Mouse (Mus musculus) embryonic facial prominence, embryonic 15.5 days (tissue): ENCODE data around the gene Ube2d1. TPM values are rescaled to one million over a fixed set of nuclear protein-coding genes. Genes with fewer than 3 reads are reported as not detected.

Source experiments
- ATAC-seq: fragments of 200-750 bp; cut with Nextera tagmentation; 2 replicates; pipeline ENCODE4 v1.8.0; 2017; ENCODE audit warnings: low read depth, moderate TSS enrichment; ENCODE audit not compliant: insufficient number of reproducible peaks, low FRiP score, low TSS enrichment
- H3K27ac ChIP-seq: fragments of 300-500 bp; sonication (generic); replicated peaks from 2 replicates; pipeline ENCODE4 v1.5.1; 2015; ENCODE audit warnings: mild to moderate bottlenecking, inconsistent platforms
- H3K27me3 ChIP-seq: fragments of 300-500 bp; sonication (generic); 2 replicates; pipeline ENCODE4 v1.6.1; 2015; ENCODE audit warnings: inconsistent platforms
- H3K36me3 ChIP-seq: fragments of 300-500 bp; sonication (generic); 2 replicates; pipeline ENCODE4 v1.6.1; 2015; ENCODE audit warnings: mild to moderate bottlenecking, inconsistent platforms
- H3K4me1 ChIP-seq: fragments of 300-500 bp; sonication (generic); 2 replicates; pipeline ENCODE4 v1.6.1; 2015; ENCODE audit warnings: inconsistent platforms
- H3K4me2 ChIP-seq: fragments of 300-500 bp; sonication (generic); replicated peaks from 2 replicates; pipeline ENCODE4 v1.6.1; 2015; ENCODE audit warnings: mild to moderate bottlenecking, inconsistent platforms
- H3K4me3 ChIP-seq: fragments of 300-500 bp; sonication (generic); replicated peaks from 2 replicates; pipeline ENCODE4 v1.5.1; 2015; ENCODE audit warnings: mild to moderate bottlenecking, inconsistent platforms
- H3K9ac ChIP-seq: fragments of 300-500 bp; sonication (generic); 2 replicates; pipeline ENCODE4 v1.6.1; 2015; ENCODE audit warnings: inconsistent platforms
- H3K9me3 ChIP-seq: fragments of 300-500 bp; sonication (generic); replicated peaks from 2 replicates; pipeline ENCODE4 v1.6.1; 2016; ENCODE audit warnings: inconsistent platforms
- WGBS: fragments of 180-500 bp; shearing (Covaris S2); methylation state at CpG from one replicate; pipeline ENCODE4 v1.1.7; 2015; 5-methylcytosine and 5-hydroxymethylcytosine counted together
- polyA plus RNA-seq: library from polyadenylated mRNA; unstranded; fragments of >200 nt; fragmentation: Nextera tagmentation; extraction: Ambion mirVana; gene quantifications from 2 replicates; pipeline ENCODE4 v1.2.1, GENCODE M21; 2015

Gene Ube2d1
- polyA plus RNA-seq, 1 experiment from 2014 or later, result 61.5 TPM

GRCm38 (mm10) chr10:71291179-71291661 is 6.2 kb upstream of the Ube2d1 start:
- WGBS, result 10% methylated on average over 3 of the region's 3 CpGs
- H3K9me3 ChIP-seq, result no peaks in the 10 kb centered on the region
- peaks cover 4% of the 10 kb centered on the region; the same call in 1 of the 2 replicates for H3K4me1 ChIP-seq
- H3K27ac ChIP-seq, result no peak overlapping the region
- no peak overlapping the region for H3K4me3 ChIP-seq
- no peak overlapping the region for H3K4me2 ChIP-seq
- H3K36me3 ChIP-seq, result no peaks in the 10 kb centered on the region
- ATAC-seq, result no peak
- H3K27me3 ChIP-seq, result peaks cover 3% of the 10 kb centered on the region
- H3K9ac ChIP-seq, result no peak overlapping the region

DNA sequence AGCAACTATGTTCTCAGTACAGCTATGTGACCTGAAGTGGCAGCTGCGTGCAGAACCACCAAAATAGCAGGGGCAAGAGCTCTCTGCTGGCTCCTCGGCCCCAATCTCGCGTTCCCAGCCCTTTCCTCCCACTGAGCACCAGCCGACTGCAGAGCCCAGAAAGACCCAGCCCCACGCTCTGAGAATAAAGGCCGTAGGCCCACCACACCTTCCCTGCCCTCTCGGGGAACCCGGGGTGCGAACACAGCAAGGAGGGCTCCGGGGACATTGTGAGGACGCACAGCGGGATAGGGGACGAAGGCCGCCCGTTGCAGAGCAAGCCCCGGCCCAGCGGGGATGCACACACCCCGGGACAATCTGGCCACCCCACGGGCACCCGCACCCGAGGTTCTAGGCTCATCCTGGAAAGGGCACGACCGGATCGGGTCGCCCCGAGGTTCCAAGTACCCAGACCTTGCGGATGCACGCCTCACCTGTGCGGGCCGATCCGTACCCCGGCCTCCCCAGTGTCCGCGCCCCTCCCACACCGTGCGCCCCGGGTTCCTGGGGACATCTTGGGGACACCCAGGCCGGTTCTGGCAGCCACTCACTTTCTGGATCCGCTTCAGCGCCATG is 444 bp downstream of the Ube2d1 start:
- no peaks in the 10 kb centered on the region; the same call in 1 of the 2 replicates for H3K27me3 ChIP-seq
- under 1% methylated on average over 41 of the region's 41 CpGs for WGBS
- H3K9ac ChIP-seq, result peak overlapping the region; percentile 77
- H3K4me3 ChIP-seq, result peak overlapping the region; percentile 91
- peaks cover 10% of the 10 kb centered on the region; the same call in 1 of the 2 replicates for H3K4me1 ChIP-seq
- H3K36me3 ChIP-seq, result no peaks in the 10 kb centered on the region
- H3K9me3 ChIP-seq, result no peaks in the 10 kb centered on the region
- H3K4me2 ChIP-seq, result peak overlapping the region; percentile 68
- ATAC-seq, result peak; percentile 74
- peak overlapping the region; percentile 56 for H3K27ac ChIP-seq

- Histone ChIP-seq H3K27me3 (no peaks in the 10 kb centered on the region; the same call in 1 of the 2 replicates), H3K4me1 (peaks cover 10% of the 10 kb centered on the region; the same call in 1 of the 2 replicates), H3K9ac (peak overlapping the region; percentile 77; the same call in 1 of the 2 replicates), H3K9me3 (no peaks in the 10 kb centered on the region), H3K36me3 (no peaks in the 10 kb centered on the region), H3K4me3 (peak overlapping the region; percentile 91), H3K4me2 (peak overlapping the region; percentile 68), H3K27ac (peak overlapping the region; percentile 56; the same call in 1 of the 2 replicates)
- no peak for ATAC-seq
- 16% methylated on average over 8 of the region's 8 CpGs for WGBS
Measured at GRCm38 (mm10) chr10:71284131-71284510, 941 bp downstream of the Ube2d1 start.

GRCm38 (mm10) chr10:71273008-71273739 is 11.9 kb downstream of the Ube2d1 start:
- Histone ChIP-seq H3K27me3 (no peaks in the 10 kb centered on the region), H3K9me3 (no peaks in the 10 kb centered on the region), H3K4me2 (no peak overlapping the region), H3K36me3 (no peaks in the 10 kb centered on the region), H3K4me1 (0 out of 2 replicates have a peak, but pooled peaks cover 6% of the 10 kb centered on the region), H3K4me3 (no peak overlapping the region), H3K27ac (no peak overlapping the region), H3K9ac (no peak overlapping the region)
- WGBS, result 49% methylated on average over 9 of the region's 9 CpGs
- ATAC-seq, result no peak

- no peak overlapping the region for H3K4me2 ChIP-seq
- H3K9ac ChIP-seq, result no peak overlapping the region
- no peak for ATAC-seq
- WGBS, result 90% methylated on average over 2 of the region's 2 CpGs
- no peaks in the 10 kb centered on the region for H3K27me3 ChIP-seq
- H3K27ac ChIP-seq, result no peak overlapping the region
- no peaks in the 10 kb centered on the region for H3K9me3 ChIP-seq
- H3K4me1 ChIP-seq, result 0 out of 2 replicates have a peak, but pooled peaks cover 2% of the 10 kb centered on the region
- H3K36me3 ChIP-seq, result no peaks in the 10 kb centered on the region
- H3K4me3 ChIP-seq, result no peak overlapping the region
Measured at GRCm38 (mm10) chr10:71267973-71268372, 17.1 kb downstream of the Ube2d1 start.

DNA sequence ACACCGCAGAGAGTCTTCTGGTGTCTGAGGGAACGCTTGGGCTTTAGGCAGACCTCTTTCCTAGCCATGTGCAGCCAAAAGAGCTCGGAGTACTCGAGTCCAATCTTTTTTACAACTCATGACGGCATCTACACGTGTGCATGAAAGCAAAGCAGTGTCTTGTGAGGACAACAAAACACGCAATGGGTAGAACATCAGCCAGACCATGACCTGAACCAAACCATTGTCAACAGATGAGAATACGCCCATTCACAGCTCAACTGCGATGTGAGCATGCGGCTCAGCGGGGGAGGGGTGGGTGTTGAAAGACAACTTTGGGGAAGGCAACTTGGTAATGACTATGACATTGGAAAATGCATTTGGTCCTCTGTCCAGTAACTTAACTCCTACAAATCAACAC is 17.6 kb downstream of the Ube2d1 start:
- no peak overlapping the region for H3K4me3 ChIP-seq

GRCm38 (mm10) chr10:71265067-71265466 is 20.0 kb downstream of the Ube2d1 start:
- Histone ChIP-seq H3K4me3 (no peak overlapping the region), H3K27me3 (no peaks in the 10 kb centered on the region), H3K4me1 (no peaks in the 10 kb centered on the region), H3K36me3 (peaks cover 13% of the 10 kb centered on the region; the same call in 1 of the 2 replicates), H3K27ac (no peak overlapping the region), H3K9me3 (no peaks in the 10 kb centered on the region), H3K9ac (no peak overlapping the region), H3K4me2 (no peak overlapping the region)
- 57% methylated on average over 4 of the region's 4 CpGs for WGBS
- ATAC-seq, result no peak

More for the DNA sequence above, 17.6 kb downstream of the Ube2d1 start:
- no peak overlapping the region for H3K9ac ChIP-seq
- WGBS, result 86% methylated on average over 11 of the region's 11 CpGs
- H3K27ac ChIP-seq, result no peak overlapping the region
- no peaks in the 10 kb centered on the region for H3K4me1 ChIP-seq
- H3K27me3 ChIP-seq, result no peaks in the 10 kb centered on the region
- no peak overlapping the region for H3K4me2 ChIP-seq
- no peaks in the 10 kb centered on the region for H3K36me3 ChIP-seq
- ATAC-seq, result no peak
- no peaks in the 10 kb centered on the region for H3K9me3 ChIP-seq

- Histone ChIP-seq H3K4me1 (no peaks in the 10 kb centered on the region), H3K9me3 (no peaks in the 10 kb centered on the region), H3K4me2 (no peak overlapping the region), H3K36me3 (peaks cover 23% of the 10 kb centered on the region), H3K9ac (no peak overlapping the region), H3K27ac (no peak overlapping the region), H3K4me3 (no peak overlapping the region), H3K27me3 (no peaks in the 10 kb centered on the region)
- no peak for ATAC-seq
- 81% methylated on average over 8 of the region's 8 CpGs for WGBS
Measured at GRCm38 (mm10) chr10:71261637-71262036, 23.4 kb downstream of the Ube2d1 start.

DNA sequence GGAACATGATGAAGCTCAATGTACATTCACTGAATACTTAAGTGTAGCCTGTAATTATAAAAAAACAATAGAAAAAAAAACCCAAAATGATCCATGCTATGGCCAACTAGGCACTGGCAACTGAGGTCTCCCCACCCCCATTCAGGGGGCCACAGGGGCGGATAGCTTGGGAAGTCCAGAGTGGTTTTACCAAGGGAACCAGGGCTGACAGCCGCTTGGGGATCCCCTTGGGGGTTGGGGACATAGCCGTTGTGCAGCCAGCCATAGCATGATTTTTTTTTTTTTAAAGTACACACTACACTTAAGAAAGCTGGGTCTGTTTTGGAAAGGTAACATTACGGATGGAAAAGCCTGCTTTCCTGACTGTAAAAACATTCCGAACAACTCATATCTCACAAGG is 26.1 kb downstream of the Ube2d1 start:
- Histone ChIP-seq H3K4me1 (no peaks in the 10 kb centered on the region), H3K27me3 (no peaks in the 10 kb centered on the region), H3K27ac (no peak overlapping the region), H3K9me3 (no peaks in the 10 kb centered on the region), H3K9ac (no peak overlapping the region), H3K36me3 (peaks cover 35% of the 10 kb centered on the region), H3K4me2 (no peak overlapping the region), H3K4me3 (no peak overlapping the region)
- 69% methylated on average over 5 of the region's 5 CpGs for WGBS
- ATAC-seq, result no peak

- H3K36me3 ChIP-seq, result peaks cover 35% of the 10 kb centered on the region
- WGBS, result 72% methylated on average over 8 of the region's 8 CpGs
- ATAC-seq, result no peak
Measured at GRCm38 (mm10) chr10:71258516-71258915, 26.5 kb downstream of the Ube2d1 start.

DNA sequence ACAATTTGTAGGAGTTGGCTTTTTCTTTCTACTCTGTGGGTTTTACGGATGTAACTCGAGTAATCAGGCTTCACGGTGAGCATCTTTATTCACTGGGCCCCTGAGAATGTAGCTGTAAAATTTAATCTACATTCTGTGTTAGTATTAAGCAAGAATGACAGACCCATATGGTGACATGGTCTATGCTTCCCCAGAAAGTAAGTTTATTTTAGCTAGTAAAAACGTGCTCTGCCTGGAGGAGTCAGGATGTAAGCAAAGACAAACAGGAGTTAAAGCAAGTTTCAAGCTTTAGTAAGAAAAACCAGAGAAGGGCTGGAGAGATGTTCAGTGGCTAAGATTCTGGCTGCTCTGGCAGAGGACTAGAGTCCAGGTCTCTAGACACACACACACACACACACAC is 31.9 kb downstream of the Ube2d1 start:
- peaks cover 14% of the 10 kb centered on the region; the same call in 1 of the 2 replicates for H3K36me3 ChIP-seq
- ATAC-seq, result no peak
- no peaks in the 10 kb centered on the region for H3K9me3 ChIP-seq
- no peak overlapping the region for H3K4me3 ChIP-seq
- H3K27ac ChIP-seq, result no peak overlapping the region
- WGBS, result 47% methylated on average over 4 of the region's 4 CpGs
- no peak overlapping the region for H3K4me2 ChIP-seq
- no peak overlapping the region for H3K9ac ChIP-seq
- no peaks in the 10 kb centered on the region for H3K27me3 ChIP-seq
- H3K4me1 ChIP-seq, result no peaks in the 10 kb centered on the region

More at GRCm38 (mm10) chr10:71258516-71258915, 26.5 kb downstream of the Ube2d1 start:
- Histone ChIP-seq H3K4me3 (no peak overlapping the region), H3K9ac (no peak overlapping the region), H3K27ac (no peak overlapping the region), H3K4me1 (no peaks in the 10 kb centered on the region), H3K27me3 (no peaks in the 10 kb centered on the region), H3K9me3 (no peaks in the 10 kb centered on the region), H3K4me2 (no peak overlapping the region)
